Mouse (Mus musculus) limb, embryonic 14.5 days (tissue): ENCODE data around the gene Cldn5. TPM values are rescaled to one million over a fixed set of nuclear protein-coding genes. Genes with fewer than 3 reads are reported as not detected.

ENCODE experiments used
- ATAC-seq: fragments of 200-750 bp; cut with Nextera tagmentation; 2 replicates; pipeline ENCODE4 v1.8.0; 2017; ENCODE audit warnings: low read depth, moderate number of reproducible peaks, moderate TSS enrichment; ENCODE audit not compliant: low FRiP score
- DNase-seq: peaks from one replicate; pipeline ENCODE4 v3.0.0-alpha.2; 2015; ENCODE audit warnings: low spot score
- H3K27ac ChIP-seq: fragments of 300-500 bp; sonication (generic); replicated peaks from 2 replicates; pipeline ENCODE4 v1.5.1; 2014; ENCODE audit warnings: low read depth, mild to moderate bottlenecking, low read length, moderate library complexity, mixed read lengths
- H3K27me3 ChIP-seq: fragments of 300-500 bp; sonication (generic); 2 replicates; pipeline ENCODE4 v1.6.1; 2014; ENCODE audit warnings: low read length, mixed read lengths; ENCODE audit not compliant: control insufficient read depth, insufficient read depth
- H3K36me3 ChIP-seq: fragments of 300-500 bp; sonication (generic); 2 replicates; pipeline ENCODE4 v1.6.1; 2014; ENCODE audit warnings: mild to moderate bottlenecking, low read length, moderate library complexity, mixed read lengths; ENCODE audit not compliant: control insufficient read depth, insufficient read depth
- H3K4me1 ChIP-seq: fragments of 300-500 bp; sonication (generic); 2 replicates; pipeline ENCODE4 v1.6.1; 2014; ENCODE audit warnings: antibody characterized with exemption, low read length, mixed read lengths; ENCODE audit not compliant: control insufficient read depth, insufficient read depth
- H3K4me2 ChIP-seq: fragments of 300-500 bp; sonication (generic); replicated peaks from 2 replicates; pipeline ENCODE4 v1.6.1; 2014; ENCODE audit warnings: low read depth, mild to moderate bottlenecking, low read length, moderate library complexity; ENCODE audit not compliant: severe bottlenecking
- H3K4me3 ChIP-seq: fragments of 300-500 bp; sonication (generic); replicated peaks from 2 replicates; pipeline ENCODE4 v1.5.1; 2014; ENCODE audit warnings: low read length
- H3K9ac ChIP-seq: fragments of 300-500 bp; sonication (generic); 2 replicates; pipeline ENCODE4 v1.6.1; 2014; ENCODE audit warnings: mild to moderate bottlenecking, low read depth, low read length, moderate library complexity; ENCODE audit not compliant: severe bottlenecking
- H3K9me3 ChIP-seq: fragments of 300-500 bp; sonication (generic); 2 replicates; pipeline ENCODE4 v1.6.1; 2016; ENCODE audit warnings: low read length; ENCODE audit not compliant: control insufficient read depth
- POLR2A ChIP-seq: fragments of 200-500 bp; IDR thresholded peaks from 2 replicates; pipeline ENCODE4 v1.8.0; 2012; ENCODE audit warnings: inconsistent platforms, mild to moderate bottlenecking, moderate library complexity, borderline replicate concordance; ENCODE audit not compliant: insufficient read depth, insufficient read length; ENCODE audit errors: extremely low read depth
- WGBS: fragments of 180-500 bp; shearing (Covaris S2); extraction: QIAGEN DNeasy Blood & Tissue Kit; methylation state at CpG from one replicate; pipeline ENCODE4 v1.1.7; 2014; 5-methylcytosine and 5-hydroxymethylcytosine counted together
- polyA plus RNA-seq, 2 experiments: library from polyadenylated mRNA; depleted of rRNA in 1 of 2; stranded (reverse) in 1 of 2; unstranded in 1 of 2; fragments of >200 nt; fragmentation: Nextera tagmentation in 1 of 2; extraction: Ambion mirVana in 1 of 2; gene quantifications; 2 replicates each; pipeline versions ENCODE4 v1.2.1 to v1.2.3; 2012 to 2014

Cldn5 gene
- 33.6 and 37.4 TPM in 2 replicates for polyA plus RNA-seq (2012; rRNA removed)
- polyA plus RNA-seq (2014; fragmentation: Nextera tagmentation; extraction: Ambion mirVana) = 26.1 and 29.9 TPM in 2 replicates

DNA sequence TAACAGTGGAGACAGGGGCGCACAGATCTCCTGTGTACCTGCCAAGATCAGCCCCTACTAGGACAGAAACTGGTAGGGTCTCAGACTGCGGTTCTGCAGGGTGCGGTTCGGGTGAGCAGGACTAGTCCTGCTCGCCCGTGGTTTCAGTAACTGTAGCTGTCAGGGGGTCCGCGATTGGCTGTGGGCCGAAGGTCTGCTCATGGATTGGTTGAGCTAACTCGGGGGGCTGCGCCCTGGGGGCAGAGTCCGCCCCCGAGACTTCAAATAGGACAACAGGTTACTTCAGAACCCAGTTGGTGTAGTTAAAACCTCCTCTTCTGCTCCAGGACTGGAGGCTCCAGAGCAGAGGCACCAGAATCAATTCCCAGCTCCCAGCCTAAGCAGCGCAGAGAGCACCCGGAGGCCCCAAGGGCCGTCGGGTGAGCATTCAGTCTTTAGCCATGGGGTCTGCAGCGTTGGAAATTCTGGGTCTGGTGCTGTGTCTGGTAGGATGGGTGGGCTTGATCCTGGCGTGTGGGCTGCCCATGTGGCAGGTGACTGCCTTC, at the start of gene Cldn5:
Gene Cldn5 (plus strand): TSS at position 292 of the 545 bp plus-strand sequence.
- ATAC-seq = peak; percentile 66
- Histone ChIP-seq H3K9ac (peak within 1 kb of the TSS; percentile 48), H3K27me3 (peaks cover 40% of the 10 kb centered on the region)

DNA sequence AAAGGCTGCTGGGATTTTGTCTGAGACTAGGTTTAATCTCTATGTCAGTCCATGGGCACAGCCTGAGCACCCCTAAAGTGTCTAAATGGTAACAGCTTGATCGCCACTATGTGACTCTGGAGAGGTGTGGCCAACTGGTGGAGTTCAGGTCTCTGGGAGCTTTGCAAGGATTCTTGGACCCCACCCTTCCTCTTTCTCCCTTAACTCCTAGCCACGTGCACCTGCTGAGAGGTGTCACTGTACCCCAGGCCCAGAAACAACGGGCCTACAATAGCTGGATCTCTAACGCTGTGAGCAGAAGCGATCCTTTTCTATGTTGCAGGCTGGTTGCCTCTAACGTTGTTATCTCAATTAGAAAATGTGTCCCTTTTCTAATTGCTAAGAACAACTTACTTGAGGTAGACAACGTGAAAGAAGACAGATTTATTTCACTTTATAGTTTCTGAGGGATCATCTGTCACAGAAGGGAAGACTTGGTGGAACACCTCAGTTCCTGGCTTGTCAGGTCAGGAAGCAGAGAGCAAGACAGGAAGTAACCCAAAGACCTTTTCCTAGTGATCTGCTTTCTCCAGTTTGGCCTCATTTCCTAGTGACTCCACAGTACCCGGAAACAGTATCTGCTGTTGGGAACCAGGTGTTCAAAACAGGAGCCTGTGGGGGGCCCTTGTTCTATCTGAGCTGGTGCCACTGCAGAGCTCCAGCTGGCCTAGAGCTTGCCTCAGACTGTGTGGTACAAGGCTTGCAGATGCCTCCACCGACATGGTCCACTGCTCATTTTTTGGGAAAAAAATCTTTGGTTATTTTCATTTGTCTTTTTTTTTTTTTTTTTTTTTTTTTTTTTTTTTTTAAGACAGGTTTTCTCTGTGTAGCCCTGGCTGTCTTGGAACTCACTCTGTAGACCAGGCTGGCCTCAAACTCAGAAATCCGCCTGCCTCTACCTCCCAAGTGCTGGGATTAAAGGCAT, 48.8 kb upstream of the Cldn5 start:
- H3K9me3 ChIP-seq = no peaks in the 10 kb centered on the region
- no peaks in the 10 kb centered on the region for H3K36me3 ChIP-seq
- no peak overlapping the region for H3K9ac ChIP-seq
- no peak for TF ChIP-seq POLR2A
- H3K4me2 ChIP-seq = no peak overlapping the region
- no peaks in the 10 kb centered on the region for H3K27me3 ChIP-seq
- H3K4me1 ChIP-seq = no peaks in the 10 kb centered on the region
- DNase-seq (no peak), ATAC-seq (no peak)
- 67% methylated on average over 10 of the region's 10 CpGs for whole genome bisulfite sequencing
- H3K4me3 ChIP-seq = no peak overlapping the region
- no peak overlapping the region for H3K27ac ChIP-seq

More for the DNA sequence above, at the start of gene Cldn5:
- Histone ChIP-seq H3K4me1 (peaks cover 9% of the 10 kb centered on the region), H3K4me3 (peak within 1 kb of the TSS; percentile 42), H3K27ac (no peak within 1 kb of the TSS), H3K36me3 (0 out of 2 replicates have a peak, but pooled peaks cover under 1% of the 10 kb centered on the region), H3K9me3 (0 out of 2 replicates have a peak, but pooled peaks cover under 1% of the 10 kb centered on the region), H3K4me2 (peak within 1 kb of the TSS; percentile 68)
- WGBS = 4% methylated on average over 19 of the region's 19 CpGs
- DNase-seq = peak; percentile 22
- TF ChIP-seq POLR2A = no peak

DNA sequence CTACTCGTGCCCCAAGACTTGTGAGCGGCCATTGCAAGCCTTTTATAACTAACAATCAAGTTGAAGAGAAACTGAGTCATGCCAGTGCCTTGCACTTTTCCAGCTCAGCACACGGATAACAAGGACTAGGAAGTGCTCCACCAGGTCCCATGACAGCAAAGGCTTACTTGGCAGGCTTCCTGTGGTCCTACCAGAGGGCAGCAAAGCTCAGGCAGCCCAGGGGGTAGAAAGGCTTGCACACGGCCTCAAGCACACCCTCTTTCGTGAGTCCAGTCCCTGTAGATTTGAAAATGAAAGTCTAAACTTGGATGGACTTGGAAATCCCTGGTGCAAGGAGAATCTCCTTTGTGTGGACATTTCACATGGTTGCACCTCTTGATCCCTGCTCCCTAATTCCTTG, 47.5 kb upstream of the Cldn5 start:
- Histone ChIP-seq H3K27me3 (no peaks in the 10 kb centered on the region), H3K4me1 (no peaks in the 10 kb centered on the region), H3K4me2 (no peak overlapping the region), H3K27ac (no peak overlapping the region), H3K4me3 (no peak overlapping the region), H3K9ac (no peak overlapping the region), H3K36me3 (no peaks in the 10 kb centered on the region), H3K9me3 (no peaks in the 10 kb centered on the region)
- 73% methylated on average over 5 of the region's 5 CpGs for WGBS
- no peak for TF ChIP-seq POLR2A
- ATAC-seq = no peak
- DNase-seq = no peak

DNA sequence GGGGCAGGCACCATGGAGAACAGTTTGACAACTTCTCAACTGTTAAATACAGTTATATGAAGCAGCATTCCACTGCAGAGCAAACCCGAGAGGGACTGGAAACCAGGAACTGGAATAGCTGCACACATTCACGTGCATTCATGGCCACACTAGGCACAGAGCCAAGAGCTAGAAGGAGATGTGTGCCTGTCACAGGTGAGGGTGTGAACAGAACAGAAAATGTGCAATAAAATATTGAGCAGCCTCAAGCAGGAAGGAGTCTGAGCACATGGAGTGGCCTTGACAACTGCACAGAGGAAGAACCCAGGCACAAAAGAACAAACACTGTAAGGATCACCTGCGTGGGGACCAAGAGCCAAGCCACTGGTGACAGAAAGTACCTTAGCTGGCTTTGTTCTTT, 46.0 kb upstream of the Cldn5 start:
- Histone ChIP-seq H3K36me3 (no peaks in the 10 kb centered on the region), H3K9ac (no peak overlapping the region), H3K9me3 (no peaks in the 10 kb centered on the region), H3K4me1 (no peaks in the 10 kb centered on the region), H3K27me3 (no peaks in the 10 kb centered on the region), H3K4me2 (no peak overlapping the region), H3K27ac (no peak overlapping the region), H3K4me3 (no peak overlapping the region)
- 50% methylated on average over 3 of the region's 3 CpGs for WGBS
- no peak for TF ChIP-seq POLR2A
- no peak for ATAC-seq
- no peak for DNase-seq

DNA sequence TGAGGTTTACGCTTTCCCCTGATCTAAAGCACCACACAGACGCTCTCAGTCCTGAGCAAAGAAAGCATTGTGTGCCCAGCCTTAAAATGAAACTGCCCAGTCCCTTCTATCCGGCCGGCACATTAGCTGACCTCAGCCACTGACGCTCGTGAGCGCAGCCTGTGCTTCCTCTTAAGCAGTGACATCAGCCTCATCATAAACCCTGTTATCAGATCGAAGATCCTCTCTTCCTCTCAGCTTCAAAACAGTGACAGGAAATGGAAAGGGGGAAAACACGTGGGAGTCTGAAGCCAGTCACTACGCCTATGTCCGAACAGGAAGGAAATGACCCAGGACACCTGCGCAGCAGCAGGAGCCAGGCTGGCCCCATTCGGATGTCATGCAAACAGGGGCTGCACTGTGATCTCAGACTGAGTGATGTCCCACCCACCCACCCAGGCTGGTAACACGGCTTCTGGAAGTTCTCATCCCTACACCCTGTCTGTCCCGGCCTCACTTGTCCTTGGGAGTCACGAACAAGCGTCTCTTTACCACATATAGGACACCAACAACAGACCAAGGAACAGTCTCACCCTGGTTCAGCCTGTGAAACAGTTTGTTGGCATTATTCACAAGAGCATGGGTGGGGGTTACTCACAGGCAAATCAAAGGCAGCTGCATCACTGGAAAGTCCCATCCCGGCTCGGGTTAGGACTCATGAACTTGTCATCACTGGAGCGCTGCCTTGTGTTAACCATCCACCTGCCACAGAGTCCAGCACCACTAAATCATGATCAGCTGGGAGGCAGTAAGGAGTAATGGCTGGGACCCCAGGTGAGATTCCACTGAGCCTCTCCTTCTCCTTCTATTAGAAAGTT, 43.3 kb upstream of the Cldn5 start:
- Histone ChIP-seq H3K9me3 (no peaks in the 10 kb centered on the region), H3K4me1 (no peaks in the 10 kb centered on the region), H3K36me3 (no peaks in the 10 kb centered on the region), H3K4me3 (no peak overlapping the region), H3K4me2 (no peak overlapping the region), H3K27me3 (no peaks in the 10 kb centered on the region), H3K9ac (no peak overlapping the region), H3K27ac (no peak overlapping the region)
- DNase-seq (peak; percentile 8), ATAC-seq (no peak)
- WGBS = 45% methylated on average over 20 of the region's 20 CpGs
- TF ChIP-seq POLR2A = no peak
